Mouse (Mus musculus) liver, adult 2 months (tissue): ENCODE data around the gene 4930407I10Rik.

Experiments used
- CTCF ChIP-seq: fragments of 200-500 bp; IDR thresholded peaks from 2 replicates; pipeline ENCODE4 v1.5.1; 2011; ENCODE audit warnings: low read depth, low read length, control low read depth
- POLR2A ChIP-seq: fragments of 200-500 bp; IDR thresholded peaks from 2 replicates; pipeline ENCODE4 v1.6.1; 2011; ENCODE audit warnings: low read length, control low read depth; ENCODE audit not compliant: insufficient read depth; ENCODE audit errors: extremely low read depth

GRCm38 (mm10) chr15:82086131-82086530 is 27.2 kb downstream of the 4930407I10Rik start:
- TF ChIP-seq POLR2A (no peak), CTCF (no peak)
